Mouse (Mus musculus) small intestine, adult 10 weeks (tissue): ENCODE results near the gene Rpusd2. TPM values are rescaled to one million over a fixed set of nuclear protein-coding genes. Genes with fewer than 3 reads are reported as not detected.

ENCODE experiments used
- polyA plus RNA-seq: library from polyadenylated mRNA; stranded (reverse); fragments of 350-450 nt; fragmentation: Illumina TruSeq; extraction: RNeasy Lipid Tissue Mini Kit (QIAGEN cat#74804); gene quantifications from one replicate; pipeline ENCODE4 v1.2.3, GENCODE M21; 2014; ENCODE audit warnings: low replicate concordance

The Rpusd2 gene
- 1.7 TPM for polyA plus RNA-seq

GRCm38 (mm10) chr2:119034656-119035396, at the start of gene Rpusd2:
Gene Rpusd2, plus strand, starts transcription at chr2:119034790.

GRCm38 (mm10) chr2:119028941-119029551, 5.5 kb upstream of the Rpusd2 start, which contains the start of gene Ccdc32:
Gene Ccdc32, minus strand, starts transcription at chr2:119029393.

GRCm38 (mm10) chr2:119046649-119047611, 12.3 kb downstream of the Rpusd2 start, which contains the start of gene Knl1:
Gene Knl1, plus strand, starts transcription at chr2:119047119.

Other genes with a start within 250 kb of the Rpusd2 start
- gene Knstrn, start 220.8 kb upstream of the Rpusd2 start, polyA plus RNA-seq: 6.4 TPM
- 8.3 TPM for gene Ivd, start 172.8 kb upstream of the Rpusd2 start, polyA plus RNA-seq
- gene Bahd1, start 134.4 kb upstream of the Rpusd2 start, polyA plus RNA-seq: 2.5 TPM
- gene Chst14, start 108.3 kb upstream of the Rpusd2 start, polyA plus RNA-seq: 0.59 TPM
- gene Ccdc32, start 5.4 kb upstream of the Rpusd2 start, polyA plus RNA-seq: 22.2 TPM
- 14.3 TPM for gene Knl1, start 12.3 kb downstream of the Rpusd2 start, polyA plus RNA-seq
- gene Rad51, start 78.0 kb downstream of the Rpusd2 start, polyA plus RNA-seq: 14.0 TPM
- 154 TPM for gene Rmdn3, start 122.2 kb downstream of the Rpusd2 start, polyA plus RNA-seq
- gene Gchfr, start 133.0 kb downstream of the Rpusd2 start, polyA plus RNA-seq: not detected
- not detected for gene Gm14137, start 139.7 kb downstream of the Rpusd2 start, polyA plus RNA-seq
- 2.9 TPM for gene Zfyve19, start 173.8 kb downstream of the Rpusd2 start, polyA plus RNA-seq
- not detected for gene Dnajc17, start 174.0 kb downstream of the Rpusd2 start, polyA plus RNA-seq
- 40.4 TPM for gene Ppp1r14d, start 195.1 kb downstream of the Rpusd2 start, polyA plus RNA-seq
- gene Spint1, start 202.6 kb downstream of the Rpusd2 start, polyA plus RNA-seq: 24.6 TPM
- not detected for gene Rhov, start 236.5 kb downstream of the Rpusd2 start, polyA plus RNA-seq